Mouse (Mus musculus) ES-E14 (cell line): Measurements from ENCODE around the gene 6430571L13Rik.
A peak's percentile ranks its signal among the peaks of the same experiment; 100 is the strongest.

Source experiments
- CHD2 ChIP-seq: IDR thresholded peaks from 2 replicates; pipeline ENCODE4 v1.6.1; 2014; ENCODE audit warnings: mild to moderate bottlenecking, low read depth, low read length, inconsistent platforms
- MAFK ChIP-seq: IDR thresholded peaks from 2 replicates; pipeline ENCODE4 v1.6.1; 2014; ENCODE audit warnings: mild to moderate bottlenecking, low read depth, low read length, inconsistent platforms; ENCODE audit not compliant: insufficient read depth
- ZC3H11A ChIP-seq: IDR thresholded peaks from 2 replicates; pipeline ENCODE4 v1.6.1; 2012; ENCODE audit warnings: low read depth, mild to moderate bottlenecking, inconsistent platforms, low read length, borderline replicate concordance

DNA sequence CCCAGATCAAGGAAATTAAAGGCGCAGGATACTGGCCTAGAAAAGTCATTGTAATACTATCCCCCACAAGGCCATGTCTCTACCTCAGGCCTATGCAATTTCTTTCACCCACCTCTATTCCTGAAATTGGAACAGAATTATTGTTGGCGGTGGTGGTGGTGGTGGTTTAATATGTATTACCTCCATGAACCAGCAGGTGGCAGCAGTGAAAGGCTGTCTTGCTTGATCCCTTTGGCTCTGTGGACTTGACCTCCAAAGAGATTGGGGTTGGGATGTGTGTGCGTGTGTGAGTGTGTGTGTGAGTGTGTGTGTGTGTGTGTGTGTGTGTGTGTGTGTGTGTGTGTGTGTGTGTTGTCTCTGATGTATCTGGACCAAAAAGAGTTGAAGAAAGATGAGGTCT lies 26.2 kb downstream of the 6430571L13Rik start:
- TF ChIP-seq ZC3H11A = peak; percentile 56
- no peak for TF ChIP-seq MAFK
- no peak for TF ChIP-seq CHD2
